Mouse (Mus musculus) midbrain, postnatal 0 days (tissue): Measurements from ENCODE around the gene Barhl2. TPM values are rescaled to one million over a fixed set of nuclear protein-coding genes. Genes with fewer than 3 reads are reported as not detected.

Experiments
- ATAC-seq: fragments of 200-750 bp; cut with Nextera tagmentation; 2 replicates; pipeline ENCODE4 v1.8.0; 2017; ENCODE audit warnings: moderate number of reproducible peaks, mild to moderate bottlenecking, moderate TSS enrichment, moderate library complexity; ENCODE audit not compliant: low FRiP score
- DNase-seq: peaks from one replicate; pipeline ENCODE4 v3.0.0-alpha.2; 2015; ENCODE audit warnings: low spot score
- H3K27ac ChIP-seq: fragments of 300-500 bp; sonication (generic); 2 replicates; pipeline ENCODE4 v1.5.1; 2014; ENCODE audit warnings: low read depth, mild to moderate bottlenecking, low read length, mixed read lengths
- H3K27me3 ChIP-seq: fragments of 300-500 bp; sonication (generic); 2 replicates; pipeline ENCODE4 v1.6.1; 2014; ENCODE audit warnings: low read length, control low read depth, mixed read lengths; ENCODE audit not compliant: insufficient read depth
- H3K36me3 ChIP-seq: fragments of 300-500 bp; sonication (generic); 2 replicates; pipeline ENCODE4 v1.6.1; 2014; ENCODE audit warnings: low read length, control low read depth, mixed read lengths; ENCODE audit not compliant: insufficient read depth
- H3K4me1 ChIP-seq: fragments of 300-500 bp; sonication (generic); 2 replicates; pipeline ENCODE4 v1.6.1; 2014; ENCODE audit warnings: mild to moderate bottlenecking, control low read depth, antibody characterized with exemption, low read length, mixed read lengths; ENCODE audit not compliant: insufficient read depth
- H3K4me2 ChIP-seq: fragments of 300-500 bp; sonication (generic); 2 replicates; pipeline ENCODE4 v1.6.1; 2014; ENCODE audit warnings: low read depth, mild to moderate bottlenecking, low read length, mixed read lengths; ENCODE audit not compliant: poor library complexity, severe bottlenecking
- H3K4me3 ChIP-seq: fragments of 300-500 bp; sonication (generic); 2 replicates; pipeline ENCODE4 v1.5.1; 2014; ENCODE audit warnings: low read depth, mild to moderate bottlenecking, low read length, moderate library complexity
- H3K9ac ChIP-seq: fragments of 300-500 bp; sonication (generic); replicated peaks from 2 replicates; pipeline ENCODE4 v1.6.1; 2014; ENCODE audit warnings: mild to moderate bottlenecking, low read length, moderate library complexity, mixed read lengths; ENCODE audit not compliant: poor library complexity, severe bottlenecking
- H3K9me3 ChIP-seq: fragments of 300-500 bp; sonication (generic); 2 replicates; pipeline ENCODE4 v1.6.1; 2016; ENCODE audit warnings: low read length, control low read depth
- CTCF ChIP-seq: IDR thresholded peaks from 2 replicates; pipeline ENCODE4 v1.5.1; 2016; ENCODE audit warnings: antibody characterized with exemption, mild to moderate bottlenecking
- WGBS: fragments of 180-500 bp; shearing (Covaris S2); extraction: QIAGEN DNeasy Blood & Tissue Kit; methylation state at CpG from one replicate; pipeline ENCODE4 v1.1.7; 2014; 5-methylcytosine and 5-hydroxymethylcytosine counted together
- polyA plus RNA-seq: library from polyadenylated mRNA; unstranded; fragments of >200 nt; fragmentation: Nextera tagmentation; extraction: Ambion mirVana; gene quantifications from 2 replicates; pipeline ENCODE4 v1.2.1, GENCODE M21; 2015
- total RNA-seq: library from RNA; depleted of rRNA; stranded (reverse); fragments of >200 nt; gene quantifications from 2 replicates; pipeline ENCODE4 v1.2.3, GENCODE M21; 2014; rRNA removed

The Barhl2 gene
- total RNA-seq, result 27.6 and 28.0 TPM in 2 replicates
- polyA plus RNA-seq, result 5.7 and 6.5 TPM in 2 replicates

- H3K4me2 ChIP-seq, result peak within 1 kb of the TSS; percentile 51
- ATAC-seq, result no peak
Observed at GRCm38 (mm10) chr5:106457986-106458476, at the start of gene Barhl2. Gene Barhl2, minus strand, starts transcription at chr5:106458166.

GRCm38 (mm10) chr5:106506061-106506460 is 48.1 kb upstream of the Barhl2 start:
- TF ChIP-seq CTCF, result no peak
- H3K4me1 ChIP-seq, result no peaks in the 10 kb centered on the region
- H3K9me3 ChIP-seq, result no peaks in the 10 kb centered on the region
- 66% methylated on average over 5 of the region's 5 CpGs for WGBS
- no peaks in the 10 kb centered on the region for H3K27me3 ChIP-seq
- DNase-seq (peak; percentile 14), ATAC-seq (no peak)
- H3K9ac ChIP-seq, result no peak overlapping the region
- no peaks in the 10 kb centered on the region for H3K36me3 ChIP-seq
- H3K4me2 ChIP-seq, result no peak overlapping the region
- H3K4me3 ChIP-seq, result no peak overlapping the region
- H3K27ac ChIP-seq, result no peak overlapping the region

More at GRCm38 (mm10) chr5:106457986-106458476, at the start of gene Barhl2:
- TF ChIP-seq CTCF, result no peak
- peaks cover 29% of the 10 kb centered on the region for H3K27me3 ChIP-seq
- DNase-seq, result no peak
- no peaks in the 10 kb centered on the region for H3K36me3 ChIP-seq
- WGBS, result 0% methylated on average over 52 of the region's 57 CpGs
- peak within 1 kb of the TSS; percentile 40 for H3K27ac ChIP-seq
- H3K9me3 ChIP-seq, result no peaks in the 10 kb centered on the region
- H3K4me1 ChIP-seq, result no peaks in the 10 kb centered on the region
- peak within 1 kb of the TSS; percentile 46 for H3K4me3 ChIP-seq
- H3K9ac ChIP-seq, result peak within 1 kb of the TSS; percentile 52

DNA sequence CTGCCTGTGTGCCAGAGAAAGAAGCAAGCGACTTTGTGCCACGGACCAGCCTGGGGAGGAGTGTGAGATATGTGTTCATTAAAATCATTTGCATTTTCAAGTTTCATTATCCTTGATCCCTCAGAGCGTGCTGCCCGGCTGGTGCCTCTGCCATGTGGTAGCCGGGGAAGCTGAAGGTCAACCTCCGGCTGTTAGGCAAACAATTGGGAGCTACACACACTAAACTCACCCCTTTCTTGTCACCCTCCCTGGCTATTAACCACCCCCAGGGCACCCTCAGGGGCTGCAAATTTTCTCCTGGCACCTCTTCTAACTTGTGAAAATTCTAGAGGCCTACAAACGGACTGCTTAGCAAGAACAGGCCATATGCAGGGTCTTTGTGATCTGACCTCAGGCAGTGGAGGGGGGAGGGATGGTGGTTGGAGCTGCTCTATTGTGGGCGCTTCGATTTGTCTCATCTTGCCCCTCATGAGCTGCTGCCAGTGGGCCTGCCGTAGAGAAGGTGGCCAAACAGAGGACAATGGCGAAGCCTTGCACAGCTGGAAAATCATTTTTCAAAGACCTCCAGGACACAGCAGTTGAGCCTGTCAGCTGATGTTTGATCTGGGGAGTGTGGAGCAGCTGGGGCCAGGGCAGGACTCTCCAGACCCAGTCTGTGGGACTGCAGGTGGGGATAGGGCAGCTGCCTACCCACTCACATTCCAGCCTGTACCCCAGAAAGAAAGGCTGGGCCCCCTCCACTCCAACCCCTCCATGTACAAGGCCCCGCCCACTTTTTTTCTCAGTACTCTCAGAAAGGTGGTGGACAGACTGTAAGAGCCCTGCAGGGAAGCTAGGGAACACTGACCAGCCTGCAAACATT is 44.9 kb upstream of the Barhl2 start:
- no peaks in the 10 kb centered on the region for H3K4me1 ChIP-seq
- 56% methylated on average over 12 of the region's 12 CpGs for WGBS
- no peak overlapping the region for H3K9ac ChIP-seq
- no peak overlapping the region for H3K4me2 ChIP-seq
- H3K27ac ChIP-seq, result no peak overlapping the region
- no peaks in the 10 kb centered on the region for H3K9me3 ChIP-seq
- no peak overlapping the region for H3K4me3 ChIP-seq
- H3K27me3 ChIP-seq, result no peaks in the 10 kb centered on the region
- H3K36me3 ChIP-seq, result no peaks in the 10 kb centered on the region
- no peak for TF ChIP-seq CTCF
- DNase-seq (no peak), ATAC-seq (0 out of 2 replicates have a peak, but pooled peaks have one; percentile 49)

DNA sequence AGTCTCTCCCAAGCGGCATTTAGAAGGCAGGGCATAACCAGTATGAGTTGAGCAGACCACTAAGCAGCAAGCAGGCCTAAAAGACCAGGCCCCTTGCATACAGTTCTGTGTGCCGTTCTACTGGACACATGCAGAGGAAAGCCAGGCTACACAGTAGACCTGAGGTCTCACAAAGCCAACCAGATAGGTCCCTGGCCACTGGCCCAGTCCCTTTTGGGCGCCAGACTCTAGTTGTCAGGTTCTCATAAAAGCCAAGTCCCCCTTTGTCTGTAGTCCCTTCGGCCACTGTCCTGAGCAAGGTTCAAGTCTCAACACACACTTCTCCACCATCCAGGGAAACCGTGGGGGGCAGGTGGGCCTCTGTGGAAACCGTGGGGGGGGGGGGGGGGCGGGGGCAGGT is 44.3 kb upstream of the Barhl2 start:
- no peak overlapping the region for H3K9ac ChIP-seq
- no peak overlapping the region for H3K27ac ChIP-seq
- H3K36me3 ChIP-seq, result no peaks in the 10 kb centered on the region
- no peak for ATAC-seq
- no peaks in the 10 kb centered on the region for H3K4me1 ChIP-seq
- H3K9me3 ChIP-seq, result no peaks in the 10 kb centered on the region
- WGBS, result 71% methylated on average over 6 of the region's 7 CpGs
- no peaks in the 10 kb centered on the region for H3K27me3 ChIP-seq
- no peak overlapping the region for H3K4me3 ChIP-seq
- H3K4me2 ChIP-seq, result no peak overlapping the region
- TF ChIP-seq CTCF, result no peak
- no peak for DNase-seq

DNA sequence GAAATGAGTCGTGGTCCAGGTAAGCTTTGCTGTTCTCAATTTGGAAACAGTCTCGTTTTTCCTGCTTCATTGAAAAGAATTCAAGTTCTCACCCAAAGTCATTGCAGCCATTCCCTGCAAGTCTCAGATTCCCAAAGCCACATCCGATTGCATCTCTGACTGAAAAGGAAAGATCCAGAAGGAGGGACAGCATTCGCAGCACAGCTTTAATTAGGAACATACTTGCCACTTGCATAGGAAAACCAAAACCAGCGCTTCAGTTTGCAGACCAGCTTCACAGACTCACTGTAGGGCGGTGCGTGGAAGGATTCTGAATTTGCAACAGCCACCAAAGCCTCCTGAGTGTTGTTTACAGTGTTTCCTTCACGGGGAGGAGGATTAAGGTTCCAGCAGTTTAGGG is 33.8 kb upstream of the Barhl2 start:
- Histone ChIP-seq H3K27me3 (no peaks in the 10 kb centered on the region), H3K4me3 (no peak overlapping the region), H3K36me3 (no peaks in the 10 kb centered on the region), H3K4me2 (no peak overlapping the region), H3K4me1 (no peaks in the 10 kb centered on the region; the same call in 1 of the 2 replicates), H3K27ac (no peak overlapping the region), H3K9ac (no peak overlapping the region), H3K9me3 (no peaks in the 10 kb centered on the region)
- TF ChIP-seq CTCF, result no peak
- ATAC-seq (no peak), DNase-seq (no peak)
- 44% methylated on average over 8 of the region's 8 CpGs for WGBS

DNA sequence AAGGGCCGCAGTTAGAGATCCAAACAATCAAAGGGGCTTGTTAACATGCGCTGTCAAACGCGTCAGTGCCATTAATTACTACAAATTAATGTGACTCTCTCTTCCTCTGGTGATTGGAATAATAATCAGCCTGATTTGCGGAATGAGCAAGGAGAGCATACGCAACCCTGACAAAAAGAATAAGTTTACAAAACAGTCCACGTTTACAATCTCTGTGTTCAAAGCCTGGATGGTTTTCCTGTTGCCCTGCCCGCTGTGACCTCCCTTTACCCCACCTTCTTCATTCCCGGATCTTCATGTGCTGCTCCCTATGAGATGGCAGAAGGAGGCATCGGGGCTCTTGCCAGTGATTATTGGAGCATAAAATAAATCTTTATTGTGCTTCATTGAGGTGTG is 14.1 kb upstream of the Barhl2 start:
- WGBS, result 7% methylated on average over 10 of the region's 10 CpGs
- Histone ChIP-seq H3K4me2 (no peak overlapping the region), H3K27me3 (peaks cover 20% of the 10 kb centered on the region), H3K27ac (no peak overlapping the region), H3K4me3 (no peak overlapping the region), H3K9me3 (no peaks in the 10 kb centered on the region), H3K9ac (no peak overlapping the region), H3K4me1 (no peaks in the 10 kb centered on the region), H3K36me3 (no peaks in the 10 kb centered on the region)
- DNase-seq (no peak), ATAC-seq (no peak)
- TF ChIP-seq CTCF, result no peak
